Mouse (Mus musculus) lung, postnatal 0 days (tissue): Measurements from ENCODE around the gene Mrc1.

ENCODE experiments used
- CTCF ChIP-seq: IDR thresholded peaks from 2 replicates; pipeline ENCODE4 v1.5.1; 2016; ENCODE audit warnings: antibody characterized with exemption, mild to moderate bottlenecking
- EP300 ChIP-seq: IDR thresholded peaks from 2 replicates; pipeline ENCODE4 v1.6.1; 2016; ENCODE audit warnings: antibody characterized with exemption, mild to moderate bottlenecking, control low read depth

DNA sequence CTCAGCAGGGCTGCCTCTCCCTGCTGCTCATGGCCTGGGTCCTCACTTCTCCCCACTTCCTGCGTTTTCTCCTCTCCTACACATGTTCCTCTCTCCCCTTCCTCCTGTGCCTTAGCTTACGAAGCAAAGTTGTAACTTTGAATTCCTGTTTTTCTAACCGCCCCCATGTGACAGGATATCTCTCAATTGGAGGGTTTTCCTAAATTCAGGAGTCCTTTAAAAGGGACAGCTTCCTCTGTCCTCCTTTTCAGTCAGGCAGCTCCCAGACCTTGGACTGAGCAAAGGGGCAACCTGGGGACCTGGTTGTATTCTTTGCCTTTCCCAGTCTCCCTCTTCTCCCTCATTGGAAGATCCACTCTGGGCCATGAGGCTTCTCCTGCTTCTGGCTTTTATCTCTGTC is at the start of gene Mrc1:
- TF ChIP-seq CTCF (no peak), EP300 (no peak)
